Mouse (Mus musculus): ENCODE measurements around the gene Mmp2. TPM values are rescaled to one million over a fixed set of nuclear protein-coding genes. Genes with fewer than 3 reads are reported as not detected.

Gene Mmp2
- polyA plus RNA-seq, 1 experiment from 2014 or later, result 34.0 TPM

- Histone ChIP-seq H3K27ac (replicated peaks) (no peak overlapping the region), H3K4me2 (no peak overlapping the region), H3K9ac (replicated peaks) (no peak overlapping the region), H3K27me3 (replicated peaks) (0 out of 2 replicates have a peak, but pooled peaks cover 6% of the 10 kb centered on the region), H3K4me3 (replicated peaks) (no peak overlapping the region), H3K4me1 (no peaks in the 10 kb centered on the region), H3K36me3 (no peaks in the 10 kb centered on the region), H3K9me3 (replicated peaks) (no peaks in the 10 kb centered on the region)
- no peak for ATAC-seq (ENCODE audit: low FRiP score)
- 73% methylated on average over 5 of the region's 5 CpGs for WGBS
Measured at GRCm38 (mm10) chr8:92815661-92816060, 11.4 kb upstream of the Mmp2 start.

GRCm38 (mm10) chr8:92817928-92818818 is 8.9 kb upstream of the Mmp2 start:
- Histone ChIP-seq H3K4me1 (no peaks in the 10 kb centered on the region), H3K9ac (replicated peaks) (no peak overlapping the region), H3K27ac (replicated peaks) (no peak overlapping the region), H3K4me2 (no peak overlapping the region), H3K9me3 (replicated peaks) (no peaks in the 10 kb centered on the region), H3K27me3 (replicated peaks) (0 out of 2 replicates have a peak, but pooled peaks cover 6% of the 10 kb centered on the region), H3K36me3 (no peaks in the 10 kb centered on the region), H3K4me3 (replicated peaks) (no peak overlapping the region)
- 17% methylated on average over 5 of the region's 6 CpGs for WGBS
- ATAC-seq (ENCODE audit: low FRiP score), result peak; percentile 89

GRCm38 (mm10) chr8:92821151-92821550 is 5.9 kb upstream of the Mmp2 start:
- H3K27me3 ChIP-seq (replicated peaks), result peaks cover 10% of the 10 kb centered on the region; the same call in 1 of the 2 replicates
- no peak overlapping the region for H3K27ac ChIP-seq (replicated peaks)
- H3K4me2 ChIP-seq, result no peak overlapping the region
- H3K9me3 ChIP-seq (replicated peaks), result no peaks in the 10 kb centered on the region
- ATAC-seq (ENCODE audit: low FRiP score), result no peak
- H3K9ac ChIP-seq (replicated peaks), result no peak overlapping the region
- no peak overlapping the region for H3K4me3 ChIP-seq (replicated peaks)
- H3K36me3 ChIP-seq, result no peaks in the 10 kb centered on the region
- no peaks in the 10 kb centered on the region for H3K4me1 ChIP-seq

- Histone ChIP-seq H3K27me3 (replicated peaks) (peaks cover 18% of the 10 kb centered on the region; the same call in 1 of the 2 replicates), H3K4me2 (no peak overlapping the region), H3K9ac (replicated peaks) (no peak overlapping the region), H3K36me3 (no peaks in the 10 kb centered on the region), H3K4me1 (peaks cover 6% of the 10 kb centered on the region), H3K4me3 (replicated peaks) (no peak overlapping the region), H3K9me3 (replicated peaks) (no peaks in the 10 kb centered on the region), H3K27ac (replicated peaks) (no peak overlapping the region)
- 76% methylated on average over 5 of the region's 5 CpGs for WGBS
- ATAC-seq (ENCODE audit: low FRiP score), result no peak
Measured at GRCm38 (mm10) chr8:92822386-92822785, 4.7 kb upstream of the Mmp2 start.

GRCm38 (mm10) chr8:92825991-92826390 is 1.1 kb upstream of the Mmp2 start:
- Histone ChIP-seq H3K9ac (replicated peaks) (no peak overlapping the region), H3K27ac (replicated peaks) (no peak overlapping the region), H3K4me3 (replicated peaks) (no peak overlapping the region), H3K4me1 (peaks cover 20% of the 10 kb centered on the region), H3K4me2 (no peak overlapping the region), H3K27me3 (replicated peaks) (peaks cover 20% of the 10 kb centered on the region; the same call in 1 of the 2 replicates), H3K9me3 (replicated peaks) (no peaks in the 10 kb centered on the region), H3K36me3 (no peaks in the 10 kb centered on the region)
- 83% methylated on average over 4 of the region's 4 CpGs for WGBS
- ATAC-seq (ENCODE audit: low FRiP score), result no peak

- H3K4me3 ChIP-seq (replicated peaks), result peak overlapping the region; percentile 47
- H3K4me1 ChIP-seq, result peaks cover 20% of the 10 kb centered on the region
- peak overlapping the region; percentile 88 for H3K4me2 ChIP-seq
- no peak overlapping the region for H3K27ac ChIP-seq (replicated peaks)
- no peaks in the 10 kb centered on the region for H3K9me3 ChIP-seq (replicated peaks)
- 44% methylated on average over 15 of the region's 15 CpGs for WGBS
- ATAC-seq (ENCODE audit: low FRiP score), result peak; percentile 73
- peaks cover 20% of the 10 kb centered on the region; the same call in 1 of the 2 replicates for H3K27me3 ChIP-seq (replicated peaks)
- no peaks in the 10 kb centered on the region for H3K36me3 ChIP-seq
- H3K9ac ChIP-seq (replicated peaks), result no peak overlapping the region
Measured at GRCm38 (mm10) chr8:92828251-92828743, 1.2 kb downstream of the Mmp2 start.

DNA sequence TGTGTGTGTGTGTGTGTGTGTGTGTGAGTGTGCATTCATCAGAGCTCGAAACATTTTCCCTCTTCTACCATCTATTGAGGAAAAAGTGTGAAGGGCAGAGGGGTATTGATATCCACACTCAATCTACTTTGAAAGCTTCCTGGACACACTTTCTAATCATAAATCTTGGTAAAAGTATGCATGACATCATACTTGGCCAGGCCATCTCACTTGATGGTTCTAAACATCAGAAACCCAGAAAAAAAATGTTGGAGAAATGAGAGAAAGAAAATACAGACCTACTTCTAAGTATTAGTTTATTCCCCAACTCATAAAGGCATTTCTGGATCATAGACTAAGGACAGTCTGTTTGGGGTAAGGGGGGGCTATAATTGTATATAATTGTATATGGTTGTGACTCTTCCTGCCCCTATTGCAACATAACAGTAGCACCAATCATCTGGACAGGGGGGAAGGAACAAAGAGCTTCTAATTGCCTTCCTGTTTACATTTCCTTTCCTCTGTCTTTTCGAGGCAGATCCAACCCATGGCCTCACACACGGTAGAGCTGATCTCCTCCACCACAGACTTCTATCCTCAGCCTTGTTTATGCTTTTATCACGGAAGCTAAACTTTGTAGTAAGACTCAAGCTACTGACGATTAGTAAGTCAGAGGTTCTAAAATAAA is 7.1 kb downstream of the Mmp2 start:
- WGBS, result 66% methylated on average over 5 of the region's 5 CpGs

DNA sequence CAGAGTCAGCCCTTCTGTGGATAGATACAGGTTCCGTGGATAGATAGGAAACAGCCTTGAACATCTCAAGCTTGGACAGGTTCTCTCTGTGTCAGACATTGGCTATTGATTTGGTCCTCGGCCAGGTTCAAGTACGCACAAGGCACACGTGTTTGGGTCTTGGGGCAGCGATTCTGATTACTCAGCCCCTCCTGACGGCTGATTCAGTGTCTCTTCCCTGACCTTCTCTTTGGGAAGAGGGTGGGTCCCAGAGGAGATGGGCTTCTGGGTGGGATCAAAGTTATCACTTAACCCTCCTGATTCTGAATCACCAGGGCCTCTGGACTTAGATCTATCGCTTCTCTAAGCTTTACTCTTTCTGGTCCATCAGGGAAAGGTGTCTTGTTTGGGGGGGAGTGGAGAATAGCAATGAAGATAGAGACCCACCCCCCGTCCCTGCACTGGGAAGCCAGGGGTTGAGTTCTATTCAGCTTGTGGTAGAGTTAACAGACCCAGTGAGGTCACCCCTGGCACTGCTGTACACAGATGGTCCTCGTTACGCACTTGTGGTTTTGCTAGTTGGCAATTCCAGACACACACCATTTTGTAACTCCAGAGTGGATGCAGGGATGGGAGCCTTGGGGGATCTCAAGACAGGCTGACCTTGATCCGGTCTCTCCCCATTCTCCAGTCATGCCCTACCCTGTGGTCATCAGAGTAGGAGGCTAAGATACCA is 7.9 kb downstream of the Mmp2 start:
- no peak overlapping the region for H3K9ac ChIP-seq (replicated peaks)
- no peak overlapping the region for H3K4me2 ChIP-seq
- 0 out of 2 replicates have a peak, but pooled peaks cover 3% of the 10 kb centered on the region for H3K36me3 ChIP-seq
- H3K4me3 ChIP-seq (replicated peaks), result no peak overlapping the region
- no peaks in the 10 kb centered on the region for H3K27me3 ChIP-seq (replicated peaks)
- no peak for ATAC-seq (ENCODE audit: low FRiP score)
- no peaks in the 10 kb centered on the region for H3K4me1 ChIP-seq
- no peaks in the 10 kb centered on the region for H3K9me3 ChIP-seq (replicated peaks)
- WGBS, result 84% methylated on average over 11 of the region's 11 CpGs
- no peak overlapping the region for H3K27ac ChIP-seq (replicated peaks)

More for the DNA sequence above, 7.1 kb downstream of the Mmp2 start:
- Histone ChIP-seq H3K4me3 (replicated peaks) (no peak overlapping the region), H3K4me1 (no peaks in the 10 kb centered on the region), H3K36me3 (0 out of 2 replicates have a peak, but pooled peaks cover 1% of the 10 kb centered on the region), H3K4me2 (no peak overlapping the region), H3K9me3 (replicated peaks) (no peaks in the 10 kb centered on the region), H3K9ac (replicated peaks) (no peak overlapping the region), H3K27ac (replicated peaks) (no peak overlapping the region), H3K27me3 (replicated peaks) (0 out of 2 replicates have a peak, but pooled peaks cover 3% of the 10 kb centered on the region)
- ATAC-seq (ENCODE audit: low FRiP score), result no peak

DNA sequence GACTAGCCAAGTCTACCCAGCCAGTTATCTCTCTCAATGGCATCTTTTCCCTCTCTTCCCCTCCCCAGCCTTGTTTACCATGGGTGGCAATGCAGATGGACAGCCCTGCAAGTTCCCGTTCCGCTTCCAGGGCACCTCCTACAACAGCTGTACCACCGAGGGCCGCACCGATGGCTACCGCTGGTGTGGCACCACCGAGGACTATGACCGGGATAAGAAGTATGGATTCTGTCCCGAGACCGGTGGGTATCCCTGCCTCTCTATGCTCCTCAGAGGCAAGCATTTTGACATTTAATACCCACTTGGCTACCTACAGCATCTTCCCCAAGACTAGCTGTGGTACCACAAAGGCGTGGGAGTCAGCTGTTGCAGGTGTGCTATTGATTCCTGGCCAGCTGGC is 8.8 kb downstream of the Mmp2 start:
- H3K4me3 ChIP-seq (replicated peaks), result no peak overlapping the region
- no peaks in the 10 kb centered on the region for H3K9me3 ChIP-seq (replicated peaks)
- no peaks in the 10 kb centered on the region for H3K27me3 ChIP-seq (replicated peaks)
- H3K4me1 ChIP-seq, result no peaks in the 10 kb centered on the region
- 93% methylated on average over 11 of the region's 11 CpGs for WGBS
- ATAC-seq (ENCODE audit: low FRiP score), result no peak
- H3K9ac ChIP-seq (replicated peaks), result no peak overlapping the region
- no peak overlapping the region for H3K4me2 ChIP-seq
- 0 out of 2 replicates have a peak, but pooled peaks cover 3% of the 10 kb centered on the region for H3K36me3 ChIP-seq
- H3K27ac ChIP-seq (replicated peaks), result no peak overlapping the region

DNA sequence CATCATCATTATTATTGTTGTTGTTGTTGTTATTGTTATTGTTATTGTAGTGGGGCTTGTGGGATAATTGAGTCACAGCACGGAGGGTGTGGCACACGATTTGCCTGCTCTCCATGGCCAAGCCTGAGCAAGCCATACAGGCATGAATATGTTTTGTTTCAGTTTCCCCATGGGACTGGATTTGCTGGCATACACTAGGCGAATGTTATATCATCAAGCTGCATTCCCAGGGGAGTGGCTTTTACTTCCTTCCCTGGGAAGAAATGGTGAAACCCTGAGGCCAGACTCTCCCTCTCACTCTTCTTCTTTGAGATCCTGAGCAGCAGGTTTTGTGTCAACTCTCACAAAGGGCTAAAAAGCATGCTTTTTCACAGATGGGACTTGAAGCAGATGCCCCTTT is 11.5 kb downstream of the Mmp2 start:
- no peak overlapping the region for H3K4me3 ChIP-seq (replicated peaks)
- H3K27me3 ChIP-seq (replicated peaks), result no peaks in the 10 kb centered on the region
- ATAC-seq (ENCODE audit: low FRiP score), result no peak
- H3K9ac ChIP-seq (replicated peaks), result no peak overlapping the region
- 59% methylated on average over 3 of the region's 3 CpGs for WGBS
- H3K9me3 ChIP-seq (replicated peaks), result no peaks in the 10 kb centered on the region
- H3K27ac ChIP-seq (replicated peaks), result no peak overlapping the region
- no peak overlapping the region for H3K4me2 ChIP-seq
- H3K4me1 ChIP-seq, result no peaks in the 10 kb centered on the region
- H3K36me3 ChIP-seq, result 0 out of 2 replicates have a peak, but pooled peaks cover 3% of the 10 kb centered on the region

- no peak overlapping the region for H3K4me2 ChIP-seq
- no peak for ATAC-seq (ENCODE audit: low FRiP score)
- no peak overlapping the region for H3K9ac ChIP-seq (replicated peaks)
- no peaks in the 10 kb centered on the region for H3K27me3 ChIP-seq (replicated peaks)
- no peaks in the 10 kb centered on the region for H3K4me1 ChIP-seq
- no peak overlapping the region for H3K4me3 ChIP-seq (replicated peaks)
- no peak overlapping the region for H3K27ac ChIP-seq (replicated peaks)
- H3K36me3 ChIP-seq, result 0 out of 2 replicates have a peak, but pooled peaks cover 3% of the 10 kb centered on the region
- WGBS, result 96% methylated on average over 8 of the region's 8 CpGs
- H3K9me3 ChIP-seq (replicated peaks), result no peaks in the 10 kb centered on the region
Measured at GRCm38 (mm10) chr8:92839161-92839560, 12.1 kb downstream of the Mmp2 start.
